Mouse (Mus musculus): ENCODE results near the gene Artn. TPM values are rescaled to one million over a fixed set of nuclear protein-coding genes. Genes with fewer than 3 reads are reported as not detected.

The Artn gene
- polyA plus RNA-seq, 1 experiment = 4.4 TPM

DNA sequence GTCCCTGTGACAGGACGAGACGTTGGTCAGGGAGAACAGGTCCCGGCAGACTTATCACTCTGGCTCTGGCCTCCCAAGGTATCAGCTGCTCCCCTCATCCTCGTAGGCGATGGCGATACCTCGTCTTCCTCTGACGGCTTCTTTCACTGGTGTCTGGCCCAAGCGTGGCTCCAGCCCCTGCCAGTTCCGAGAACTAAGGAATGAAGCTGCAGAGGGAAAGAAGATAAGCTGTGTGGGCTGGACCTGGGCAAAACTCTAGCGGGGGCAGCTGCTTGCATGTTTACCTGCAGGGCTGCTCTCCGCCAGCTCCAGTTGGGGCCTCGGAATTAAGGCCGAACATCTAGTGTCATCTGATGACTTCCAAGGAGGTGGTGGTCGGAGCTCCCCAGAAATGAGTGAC is 40.1 kb downstream of the Artn start:
- DNase-seq (ENCODE audit: low read depth) = no peak

DNA sequence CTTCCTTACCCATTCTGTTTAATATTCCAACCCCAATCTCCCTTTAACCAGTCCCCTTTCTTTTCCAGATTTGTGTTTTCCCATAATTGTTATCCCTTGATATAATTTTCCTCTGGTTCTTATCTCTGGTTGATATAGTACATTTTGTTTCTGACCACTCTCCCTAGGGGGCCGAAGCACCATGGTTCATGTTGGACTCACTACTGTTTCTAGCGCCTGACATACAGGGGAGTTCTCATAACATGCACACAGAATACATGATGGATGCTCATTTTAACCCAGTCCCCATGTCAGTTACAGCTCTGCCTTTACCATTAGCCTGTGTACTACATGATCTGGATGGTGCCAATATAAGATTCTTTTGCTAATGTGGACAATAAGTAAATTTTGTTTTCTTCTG is 41.6 kb downstream of the Artn start:
- DNase-seq (ENCODE audit: low read depth) = no peak

GRCm38 (mm10) chr4:117887133-117887532 is 42.4 kb downstream of the Artn start, which contains the start of gene Atp6v0b:
TSS of gene Atp6v0b (minus strand) at chr4:117887333.
- peak; percentile 38 for DNase-seq (ENCODE audit: low read depth)

- no peak for DNase-seq (ENCODE audit: low read depth)
These were observed 42.9 kb downstream of the Artn start for GRCm38 (mm10) chr4:117886644-117887043.

DNA sequence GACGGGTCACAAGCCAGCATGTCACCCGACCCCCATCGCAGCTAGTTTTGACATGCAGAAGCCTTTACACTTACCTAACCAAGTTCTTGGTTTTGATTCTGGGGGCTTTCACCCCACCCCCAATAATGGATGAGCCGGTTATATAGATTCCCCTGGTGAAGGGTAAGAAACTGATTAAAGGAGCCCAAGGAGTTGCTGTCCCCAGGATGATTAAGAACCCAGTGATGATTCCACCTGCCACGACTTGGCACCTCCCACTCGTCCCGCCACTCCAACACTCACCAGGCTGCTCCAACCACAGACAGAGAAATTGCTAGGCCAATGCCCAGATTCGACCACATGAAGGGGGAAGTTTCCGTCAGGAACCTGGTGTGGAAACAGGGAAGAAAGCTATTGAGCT is 43.6 kb downstream of the Artn start:
- no peak for DNase-seq (ENCODE audit: low read depth)

- no peak for DNase-seq (ENCODE audit: low read depth)
These were observed 44.5 kb downstream of the Artn start for GRCm38 (mm10) chr4:117885093-117885492.

DNA sequence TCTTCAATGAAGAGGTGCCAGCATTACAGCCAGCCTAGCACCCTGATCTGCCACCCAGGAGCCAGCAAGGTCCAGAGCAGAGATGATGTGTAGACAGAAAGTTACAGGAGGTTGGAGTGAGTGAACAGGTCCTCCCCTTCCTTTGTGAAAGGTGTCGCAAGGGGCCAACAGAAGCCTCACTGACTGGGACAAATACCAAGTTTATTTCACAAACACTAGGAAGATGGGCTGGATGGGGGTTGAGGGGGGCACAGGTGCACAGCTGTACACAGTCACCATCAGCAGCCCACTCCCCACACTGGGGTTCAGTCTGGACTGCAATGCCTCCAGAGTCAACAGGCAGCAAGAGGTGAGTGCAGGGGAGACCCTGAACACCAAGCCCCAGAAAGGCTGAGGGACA is 45.4 kb downstream of the Artn start:
- DNase-seq (ENCODE audit: low read depth) = no peak

DNA sequence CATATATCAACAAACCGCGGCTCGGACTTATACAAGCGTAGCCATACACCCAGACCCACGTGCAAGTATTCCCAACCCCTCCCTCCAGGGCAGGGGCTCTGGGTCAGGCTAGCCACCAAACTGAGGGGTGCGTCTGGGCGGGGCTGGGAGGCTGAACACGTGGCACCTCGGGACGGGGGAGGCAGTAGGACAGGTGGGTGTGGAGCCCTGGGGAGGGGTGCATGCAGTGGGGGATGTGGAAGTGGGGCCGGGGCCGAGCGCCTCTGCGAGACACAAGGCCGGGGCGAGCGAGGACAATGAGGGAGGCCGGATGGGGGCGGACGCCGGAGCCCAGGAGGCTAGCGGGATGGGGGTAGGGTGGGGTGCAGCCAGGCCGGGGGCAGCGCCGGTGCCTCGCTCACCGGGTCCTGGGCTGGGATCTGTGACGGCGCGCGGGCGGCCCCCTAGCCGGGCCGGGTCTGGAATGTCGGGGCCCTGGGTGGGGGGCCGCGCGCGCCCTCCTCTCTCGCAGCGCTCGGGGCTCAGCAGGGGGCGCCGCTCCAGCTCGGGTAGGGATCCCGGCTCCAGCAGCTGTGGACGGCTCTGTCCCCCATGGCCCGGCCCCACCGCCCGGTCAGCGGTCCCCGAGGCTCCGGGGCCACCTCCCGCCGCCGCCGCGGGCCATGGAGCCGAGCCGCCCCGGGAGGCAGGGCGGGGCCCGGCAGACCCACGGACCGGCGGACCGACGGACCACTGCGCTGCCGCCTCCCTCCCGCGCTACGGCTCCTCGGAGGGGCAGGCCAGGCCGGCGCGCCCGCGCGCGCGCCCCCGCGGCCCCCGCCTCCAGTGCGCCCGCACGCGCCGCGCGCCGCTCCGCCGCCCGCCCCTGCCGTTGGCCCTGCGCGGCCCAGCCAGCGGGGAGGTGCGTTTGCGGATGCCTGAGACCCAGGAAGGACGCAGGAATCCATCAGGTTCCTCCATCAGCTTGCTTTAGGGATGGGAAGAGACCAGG is 46.6 kb downstream of the Artn start, which contains the start of gene B4galt2:
B4galt2 (minus strand) TSS at position 787 of the 991 bp plus-strand sequence.
- DNase-seq (ENCODE audit: low read depth) = no peak

GRCm38 (mm10) chr4:117878703-117879102 is 50.9 kb downstream of the Artn start:
- DNase-seq (ENCODE audit: low read depth) = no peak

DNA sequence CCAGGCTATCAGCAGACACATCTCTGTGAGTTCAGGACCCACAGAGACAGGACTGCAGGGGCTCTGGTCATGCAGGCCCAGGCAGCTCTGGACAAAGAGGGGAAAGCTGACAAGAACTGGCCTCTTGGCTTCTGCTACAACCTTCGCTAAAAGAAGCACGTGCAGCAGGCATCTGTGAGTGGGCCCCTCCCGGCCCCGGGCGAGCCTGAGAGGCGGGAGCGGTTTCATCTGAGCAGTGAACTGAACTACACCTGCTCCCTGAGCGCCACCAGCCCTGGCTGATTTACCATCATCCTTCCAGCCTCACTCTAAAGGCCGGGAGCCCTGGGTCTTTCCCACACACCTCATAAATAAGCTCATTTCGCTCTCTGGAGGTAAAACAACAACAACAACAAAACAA is 51.3 kb downstream of the Artn start:
- DNase-seq (ENCODE audit: low read depth) = no peak

Other genes with a start within 250 kb of the Artn start
- gene Dmap1, start 247.5 kb downstream of the Artn start, polyA plus RNA-seq (2012; rRNA removed) = 16.6 and 20.2 TPM in 2 replicates
- not detected in 2 replicates for gene Gm12845, start 205.4 kb downstream of the Artn start, polyA plus RNA-seq (2012; rRNA removed)
- not detected in 2 replicates for gene Klf17, start 164.1 kb downstream of the Artn start, polyA plus RNA-seq (2012; rRNA removed)
- gene Slc6a9, start 95.3 kb downstream of the Artn start, polyA plus RNA-seq (2012; rRNA removed) = 45.1 and 50.9 TPM in 2 replicates
- 3.3 and 3.5 TPM in 2 replicates for gene Ccdc24, start 57.2 kb downstream of the Artn start, polyA plus RNA-seq (2012; rRNA removed)
- 13.1 and 18.1 TPM in 2 replicates for gene B4galt2, start 46.3 kb downstream of the Artn start, polyA plus RNA-seq (2012; rRNA removed)
- 345 and 427 TPM in 2 replicates for gene Atp6v0b, start 42.4 kb downstream of the Artn start, polyA plus RNA-seq (2012; rRNA removed)
- gene Dph2, start 37.7 kb downstream of the Artn start, polyA plus RNA-seq (2012; rRNA removed) = 8.9 and 11.4 TPM in 2 replicates
- gene Ipo13, start 14.8 kb downstream of the Artn start, polyA plus RNA-seq (2012; rRNA removed) = 49.3 and 58.7 TPM in 2 replicates
- 51.8 and 59.3 TPM in 2 replicates for gene St3gal3, start 205.2 kb upstream of the Artn start, polyA plus RNA-seq (2012; rRNA removed)